Mouse (Mus musculus) lung, adult 18-20 months (tissue): ENCODE results near the gene Shisa3.

Experiments used
- DNase-seq, 2 experiments: peaks; one replicate each; pipeline ENCODE4 v3.0.0; 2022; ENCODE audit warnings: mixed read lengths in 2 of 2

Shisa3 gene

DNA sequence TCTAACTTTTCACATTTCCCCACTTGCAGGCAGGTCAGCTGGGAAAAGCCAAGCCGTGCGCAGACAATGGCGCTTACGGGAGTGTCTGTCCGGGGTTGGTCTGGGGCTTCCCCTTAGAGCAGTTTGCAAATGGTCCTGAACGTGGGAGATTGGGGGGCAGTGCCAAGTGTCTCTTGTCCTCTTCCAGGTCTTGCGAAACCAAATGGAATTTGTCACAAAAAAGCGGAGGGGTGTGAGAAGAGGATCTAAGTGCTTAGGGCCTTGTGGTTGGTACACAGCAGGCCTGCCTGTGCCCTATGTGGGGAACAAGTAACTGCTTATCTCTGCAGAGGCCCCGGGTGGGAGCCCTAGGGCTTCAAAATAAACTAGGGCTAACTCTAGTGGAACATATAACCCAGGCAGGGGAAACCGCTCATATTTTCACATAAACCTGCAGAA lies 26.2 kb downstream of the Shisa3 start:
- DNase-seq, result peak in 1 of 2 experiments; percentile 14

DNA sequence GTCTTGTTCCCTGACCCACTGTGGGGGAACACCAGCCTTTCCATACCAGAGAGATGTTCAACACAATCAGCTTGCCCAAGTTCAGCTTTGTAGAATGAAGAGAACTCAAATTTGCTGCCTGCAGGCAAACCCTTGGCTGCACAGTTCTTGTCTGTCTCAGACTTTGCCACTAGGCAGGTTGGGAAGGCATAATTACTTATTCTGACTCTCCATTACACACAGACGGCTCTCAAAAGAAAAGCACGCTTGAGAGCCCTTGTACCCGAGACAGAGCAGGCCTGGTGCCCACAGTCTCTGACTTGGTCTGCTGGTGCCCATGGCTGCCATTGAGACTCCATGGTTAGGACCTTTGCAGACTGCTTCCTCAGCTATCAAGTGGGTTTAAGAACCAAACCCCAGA lies 26.7 kb downstream of the Shisa3 start:
- DNase-seq, result peak in 1 of 2 experiments; percentile 28

DNA sequence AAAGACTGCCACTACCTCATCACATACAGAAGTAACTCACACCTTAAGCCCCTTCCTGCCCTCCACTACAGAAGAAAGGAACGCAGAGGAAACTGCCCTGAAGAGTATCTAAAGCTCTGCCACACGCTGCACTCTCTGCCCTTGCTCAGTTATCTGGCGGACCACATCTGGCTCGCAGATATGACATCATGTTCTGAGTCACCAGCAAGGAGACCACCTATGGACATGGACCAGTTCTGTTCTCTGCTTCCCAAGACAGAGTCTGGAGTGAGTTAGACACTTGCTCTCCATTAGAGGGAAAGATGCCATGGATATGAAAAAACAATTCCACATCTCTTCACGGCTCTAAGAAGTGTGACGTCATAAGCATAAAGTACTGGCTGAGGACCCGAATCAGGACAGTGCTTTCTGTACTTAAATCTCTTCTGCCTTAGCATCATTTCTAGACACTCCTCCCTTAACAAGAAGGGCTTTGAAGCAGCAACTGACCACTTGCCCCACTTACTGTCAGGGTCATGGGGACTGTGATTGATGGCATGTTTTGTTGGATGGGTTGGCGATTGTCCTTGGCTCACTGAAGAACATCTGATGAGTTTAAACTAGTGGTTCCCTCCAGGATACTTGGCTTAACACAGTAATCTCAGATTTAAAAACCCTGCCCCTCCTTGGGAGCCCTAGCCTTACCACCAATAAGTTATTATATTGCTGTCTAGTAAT lies 33.1 kb downstream of the Shisa3 start:
- no peak for DNase-seq

DNA sequence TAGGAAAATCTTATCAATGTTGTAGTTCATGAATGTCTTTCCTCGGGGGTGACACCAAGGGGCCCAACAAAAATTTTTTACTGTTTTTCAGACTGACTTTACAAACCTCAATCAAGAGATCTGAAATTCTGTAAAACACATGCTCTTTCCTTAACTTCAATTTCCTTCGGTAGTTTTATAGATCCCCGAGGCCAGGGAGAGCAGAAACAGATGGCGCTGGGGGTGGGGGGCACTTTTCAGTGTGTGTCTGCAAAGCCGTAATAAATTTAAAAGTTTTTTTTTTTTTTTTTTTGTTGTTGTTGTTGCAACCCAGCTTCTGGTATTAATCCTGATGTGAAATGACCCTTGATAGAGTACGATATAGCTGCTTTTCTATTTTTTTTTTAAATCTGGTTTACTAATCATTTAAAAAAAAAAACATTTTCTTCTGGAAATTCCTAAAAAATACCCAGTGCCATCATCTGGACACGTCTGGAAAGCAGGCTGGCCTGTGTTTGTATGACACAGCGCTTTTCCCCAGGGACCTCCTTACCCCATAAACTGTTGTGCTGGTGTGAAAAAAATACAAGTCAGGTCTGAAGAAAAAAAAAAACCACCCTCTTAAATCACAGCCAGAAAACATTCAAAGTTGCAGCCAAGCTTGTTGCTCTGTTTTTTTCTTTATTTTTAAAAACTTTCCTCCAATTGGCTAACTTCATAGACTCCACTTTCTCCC lies 33.9 kb downstream of the Shisa3 start:
- DNase-seq, result no peak

DNA sequence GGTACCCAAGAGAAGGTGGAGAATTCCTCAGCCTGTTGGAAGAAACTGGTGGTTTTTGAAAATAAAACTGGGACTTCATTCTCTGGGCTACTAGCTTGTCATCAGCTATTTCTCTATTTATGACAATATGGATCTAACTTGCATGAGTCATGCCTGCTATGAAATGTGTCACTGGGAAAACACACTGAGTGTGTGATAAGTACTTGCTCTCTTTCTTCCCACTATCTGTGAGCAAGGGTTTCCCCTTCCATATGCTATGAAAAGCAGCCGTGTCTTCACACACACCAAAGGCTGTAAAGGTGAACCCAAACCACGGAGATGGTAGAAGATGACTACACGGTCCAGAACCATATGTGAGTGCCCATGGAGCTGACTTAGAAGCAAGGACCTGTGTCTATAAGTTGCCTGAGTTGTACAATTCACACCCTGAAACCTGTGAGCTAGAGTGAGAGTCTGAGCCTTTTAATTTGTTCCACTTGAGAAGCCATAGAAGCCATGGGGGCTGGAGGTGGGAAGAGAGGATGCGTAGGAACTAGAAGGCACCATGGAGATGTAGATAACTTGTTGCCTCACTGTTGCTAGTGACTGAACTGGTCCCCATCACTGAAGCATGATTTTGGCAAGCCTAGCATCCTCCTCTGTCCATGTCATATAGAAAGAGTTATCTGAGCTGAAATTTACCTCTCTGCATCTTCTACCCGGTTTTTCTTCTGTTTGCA lies 36.0 kb downstream of the Shisa3 start:
- no peak for DNase-seq

- DNase-seq, result no peak
Observed at GRCm38 (mm10) chr5:67646756-67647529, 39.3 kb downstream of the Shisa3 start.

GRCm38 (mm10) chr5:67647568-67647967 lies 39.9 kb downstream of the Shisa3 start:
- no peak for DNase-seq

- DNase-seq, result no peak
Observed at GRCm38 (mm10) chr5:67649156-67649555, 41.5 kb downstream of the Shisa3 start.

- no peak for DNase-seq
Observed at GRCm38 (mm10) chr5:67650021-67650420, 42.3 kb downstream of the Shisa3 start.

GRCm38 (mm10) chr5:67652468-67652867 lies 44.8 kb downstream of the Shisa3 start:
- DNase-seq, result no peak

GRCm38 (mm10) chr5:67653543-67653942 lies 45.9 kb downstream of the Shisa3 start:
- no peak for DNase-seq

GRCm38 (mm10) chr5:67654572-67654971 lies 46.9 kb downstream of the Shisa3 start:
- DNase-seq, result no peak

- no peak for DNase-seq
Observed at GRCm38 (mm10) chr5:67655696-67656519, 48.2 kb downstream of the Shisa3 start.

DNA sequence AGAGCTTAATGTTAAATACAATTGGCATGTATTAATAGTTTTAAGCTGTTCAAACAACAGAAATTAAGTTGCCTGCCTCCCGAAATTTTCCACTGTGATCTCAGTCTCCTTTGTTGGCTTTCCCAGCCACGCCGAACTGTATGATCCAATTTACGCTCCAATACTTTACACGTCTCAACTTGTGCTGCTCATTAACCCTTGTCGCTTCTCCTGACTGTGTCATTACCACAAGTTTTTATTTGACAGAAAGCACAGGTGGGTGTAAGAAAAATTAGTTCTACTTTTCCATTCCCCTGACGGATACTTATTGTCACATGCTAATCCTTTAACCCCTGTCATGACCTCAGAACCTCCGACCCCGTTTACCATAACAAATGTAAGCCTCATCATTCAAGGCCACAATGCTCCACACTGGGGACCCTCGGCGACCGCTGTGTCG lies 49.2 kb downstream of the Shisa3 start:
- no peak for DNase-seq

DNA sequence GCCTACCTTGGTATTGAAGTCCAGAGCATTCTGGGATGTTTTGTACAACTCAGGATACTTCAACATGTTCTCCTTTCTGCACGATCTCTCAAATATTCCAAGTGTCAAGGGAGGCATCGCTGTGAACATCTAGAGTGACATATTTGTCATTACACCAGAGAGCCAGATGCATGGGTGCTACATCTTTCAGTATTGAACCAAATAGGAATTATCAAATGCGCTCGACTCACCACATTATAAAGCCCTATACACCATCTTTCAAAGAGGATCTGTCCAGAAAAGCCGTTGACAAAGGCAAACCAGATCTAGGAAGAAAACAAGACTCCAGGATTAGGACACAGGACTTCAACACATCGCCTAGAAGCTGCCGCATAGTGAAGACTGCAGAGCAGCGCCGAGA lies 52.2 kb downstream of the Shisa3 start:
- DNase-seq, result no peak

DNA sequence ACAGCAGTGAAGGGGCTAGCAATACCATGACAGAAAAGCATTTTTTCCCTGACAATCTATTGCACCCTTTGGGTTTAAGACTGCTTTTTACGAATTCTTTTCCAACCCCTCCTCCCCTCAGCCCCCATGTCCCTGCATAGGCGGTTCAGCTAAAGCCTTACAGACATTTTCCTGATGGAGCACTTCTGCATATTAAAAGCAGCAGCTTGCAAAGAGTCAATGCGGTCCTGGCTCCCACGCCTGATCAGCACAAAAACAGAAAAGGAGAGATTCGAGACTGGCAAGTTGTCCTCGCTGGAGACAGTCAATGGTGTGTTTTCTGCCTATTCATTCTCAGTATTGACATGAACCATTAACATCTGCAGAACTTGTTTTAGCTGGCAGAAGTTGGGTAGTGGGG lies 55.0 kb downstream of the Shisa3 start:
- DNase-seq, result no peak

DNA sequence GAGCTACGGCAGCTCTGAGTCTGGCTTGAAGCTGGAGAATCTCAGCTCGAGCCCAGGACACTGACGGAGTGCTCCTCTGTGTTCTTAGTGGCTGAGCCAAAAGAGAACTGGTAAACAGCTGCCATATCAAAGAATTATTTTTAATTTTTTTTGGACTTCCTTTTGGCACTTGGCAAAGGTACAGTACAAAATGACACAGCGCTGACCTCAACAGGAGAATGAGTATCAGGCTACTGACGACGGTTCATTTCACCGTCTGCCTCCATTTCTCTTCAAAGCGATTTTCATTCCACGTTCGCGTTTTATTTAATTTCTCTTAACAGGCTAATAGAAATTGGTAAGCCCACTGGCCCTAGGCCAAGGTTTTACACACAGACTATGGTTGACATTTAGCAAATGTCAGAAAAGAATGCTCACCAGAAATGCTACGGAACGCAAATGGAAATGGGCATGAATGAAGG lies 61.8 kb downstream of the Shisa3 start:
- DNase-seq, result peak; percentile 10 to 17

- no peak for DNase-seq
Observed at GRCm38 (mm10) chr5:67670158-67670557, 62.5 kb downstream of the Shisa3 start.

GRCm38 (mm10) chr5:67673008-67673407 lies 65.3 kb downstream of the Shisa3 start:
- DNase-seq, result no peak
